Mouse (Mus musculus) thymus, adult 2 months (tissue): ENCODE measurements around the gene Gng13.

Experiments
- CTCF ChIP-seq: fragments of 200-500 bp; IDR thresholded peaks from 2 replicates; pipeline ENCODE4 v1.5.1; 2012; ENCODE audit warnings: mild to moderate bottlenecking, control low read depth, low read length, moderate library complexity, borderline replicate concordance; ENCODE audit not compliant: control insufficient read depth, poor library complexity, insufficient read depth; ENCODE audit errors: extremely low read depth
- POLR2A ChIP-seq: fragments of 200-500 bp; IDR thresholded peaks from 2 replicates; pipeline ENCODE4 v1.6.1; 2012; ENCODE audit warnings: mild to moderate bottlenecking, low read length, control low read depth, moderate library complexity; ENCODE audit not compliant: control insufficient read depth, poor library complexity, insufficient read depth; ENCODE audit errors: extremely low read depth

- no peak for TF ChIP-seq POLR2A
- TF ChIP-seq CTCF = no peak
Measured at GRCm38 (mm10) chr17:25679818-25680217, 37.2 kb upstream of the Gng13 start.
